Mouse (Mus musculus): ENCODE data around the gene Cdkn1a. TPM values are rescaled to one million over a fixed set of nuclear protein-coding genes. Genes with fewer than 3 reads are reported as not detected.
"Not testable (repeated sequence)": the region's sequence is repeated elsewhere in the genome, so short reads cannot be mapped to it uniquely, and the experiment has no call there.

Cdkn1a gene
- 10.7 to 29.2 TPM (median 15.7 TPM) in 3 replicates for total RNA-seq (2017)

GRCm38 (mm10) chr17:29090776-29091175 lies at the start of gene Cdkn1a:
Gene Cdkn1a, plus strand, starts transcription at chr17:29090976.
- no peak for ATAC-seq (replicated peaks; ENCODE audit: insufficient number of reproducible peaks, low FRiP score, low TSS enrichment, poor library complexity, severe bottlenecking)

- ATAC-seq (replicated peaks; ENCODE audit: insufficient number of reproducible peaks, low FRiP score, low TSS enrichment, poor library complexity, severe bottlenecking): not testable (repeated sequence)
Measured at GRCm38 (mm10) chr17:29041632-29042031, 49.1 kb upstream of the Cdkn1a start.

- no peak for ATAC-seq (replicated peaks; ENCODE audit: insufficient number of reproducible peaks, low FRiP score, low TSS enrichment, poor library complexity, severe bottlenecking)
Measured at GRCm38 (mm10) chr17:29042569-29042968, 48.2 kb upstream of the Cdkn1a start.

GRCm38 (mm10) chr17:29043583-29043982 lies 47.2 kb upstream of the Cdkn1a start:
- no peak for ATAC-seq (replicated peaks; ENCODE audit: insufficient number of reproducible peaks, low FRiP score, low TSS enrichment, poor library complexity, severe bottlenecking)

- no peak; the same call in 1 of the 2 replicates for ATAC-seq (replicated peaks; ENCODE audit: insufficient number of reproducible peaks, low FRiP score, low TSS enrichment, poor library complexity, severe bottlenecking)
Measured at GRCm38 (mm10) chr17:29044146-29044924, 46.4 kb upstream of the Cdkn1a start.

- peak; percentile 38 for ATAC-seq (replicated peaks; ENCODE audit: insufficient number of reproducible peaks, low FRiP score, low TSS enrichment, poor library complexity, severe bottlenecking)
Measured at GRCm38 (mm10) chr17:29044925-29045319, 45.9 kb upstream of the Cdkn1a start.

- ATAC-seq (replicated peaks; ENCODE audit: insufficient number of reproducible peaks, low FRiP score, low TSS enrichment, poor library complexity, severe bottlenecking): no peak
Measured at GRCm38 (mm10) chr17:29045741-29046530, 44.8 kb upstream of the Cdkn1a start.

- no peak for ATAC-seq (replicated peaks; ENCODE audit: insufficient number of reproducible peaks, low FRiP score, low TSS enrichment, poor library complexity, severe bottlenecking)
Measured at GRCm38 (mm10) chr17:29046863-29047262, 43.9 kb upstream of the Cdkn1a start.

GRCm38 (mm10) chr17:29047697-29048514 lies 42.9 kb upstream of the Cdkn1a start:
- ATAC-seq (replicated peaks; ENCODE audit: insufficient number of reproducible peaks, low FRiP score, low TSS enrichment, poor library complexity, severe bottlenecking): no peak

GRCm38 (mm10) chr17:29048748-29049507 lies 41.8 kb upstream of the Cdkn1a start:
- peak; percentile 46; the same call in 1 of the 2 replicates for ATAC-seq (replicated peaks; ENCODE audit: insufficient number of reproducible peaks, low FRiP score, low TSS enrichment, poor library complexity, severe bottlenecking)

GRCm38 (mm10) chr17:29049508-29049889 lies 41.3 kb upstream of the Cdkn1a start:
- no peak for ATAC-seq (replicated peaks; ENCODE audit: insufficient number of reproducible peaks, low FRiP score, low TSS enrichment, poor library complexity, severe bottlenecking)

GRCm38 (mm10) chr17:29049923-29050322 lies 40.9 kb upstream of the Cdkn1a start:
- ATAC-seq (replicated peaks; ENCODE audit: insufficient number of reproducible peaks, low FRiP score, low TSS enrichment, poor library complexity, severe bottlenecking): no peak

GRCm38 (mm10) chr17:29050791-29051190 lies 40.0 kb upstream of the Cdkn1a start:
- ATAC-seq (replicated peaks; ENCODE audit: insufficient number of reproducible peaks, low FRiP score, low TSS enrichment, poor library complexity, severe bottlenecking): no peak

- ATAC-seq (replicated peaks; ENCODE audit: insufficient number of reproducible peaks, low FRiP score, low TSS enrichment, poor library complexity, severe bottlenecking): no peak
Measured at GRCm38 (mm10) chr17:29053067-29053466, 37.7 kb upstream of the Cdkn1a start.

GRCm38 (mm10) chr17:29053841-29054240 lies 36.9 kb upstream of the Cdkn1a start:
- ATAC-seq (replicated peaks; ENCODE audit: insufficient number of reproducible peaks, low FRiP score, low TSS enrichment, poor library complexity, severe bottlenecking): no peak

GRCm38 (mm10) chr17:29054429-29054828 lies 36.3 kb upstream of the Cdkn1a start:
- ATAC-seq (replicated peaks; ENCODE audit: insufficient number of reproducible peaks, low FRiP score, low TSS enrichment, poor library complexity, severe bottlenecking): no peak

- no peak for ATAC-seq (replicated peaks; ENCODE audit: insufficient number of reproducible peaks, low FRiP score, low TSS enrichment, poor library complexity, severe bottlenecking)
Measured at GRCm38 (mm10) chr17:29055586-29055985, 35.2 kb upstream of the Cdkn1a start.

GRCm38 (mm10) chr17:29056207-29056606 lies 34.6 kb upstream of the Cdkn1a start:
- no peak for ATAC-seq (replicated peaks; ENCODE audit: insufficient number of reproducible peaks, low FRiP score, low TSS enrichment, poor library complexity, severe bottlenecking)

Measured in monocyte, adult 5-6 weeks (primary cell).